Mouse (Mus musculus): ENCODE measurements around the gene Tph2.

Tph2 gene

GRCm38 (mm10) chr10:115137016-115137415 lies 47.8 kb downstream of the Tph2 start:
- no peak for DNase-seq (ENCODE audit: low spot score)

DNA sequence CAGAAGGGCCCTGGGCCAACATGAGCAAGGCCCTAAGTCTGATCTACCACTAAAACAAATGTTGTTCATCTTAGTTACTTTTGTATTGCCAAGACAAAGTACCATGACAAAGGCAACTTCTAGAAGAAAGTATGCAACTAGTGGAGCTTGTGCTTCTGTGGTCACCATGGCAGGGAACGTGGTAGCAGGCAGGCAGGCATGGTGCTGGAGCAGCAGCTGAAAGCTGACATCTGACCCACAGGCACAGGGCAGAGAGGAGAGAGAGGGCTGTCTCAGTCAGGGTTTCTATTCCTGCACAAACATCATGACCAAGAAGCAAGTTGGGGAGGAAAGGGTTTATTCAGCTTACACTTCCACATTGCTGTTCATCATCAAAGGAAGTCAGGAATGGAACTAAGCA lies 56.9 kb downstream of the Tph2 start:
- DNase-seq (ENCODE audit: low spot score), result no peak

- no peak for DNase-seq (ENCODE audit: low spot score)
Observed at GRCm38 (mm10) chr10:115125550-115125949, 59.3 kb downstream of the Tph2 start.

DNA sequence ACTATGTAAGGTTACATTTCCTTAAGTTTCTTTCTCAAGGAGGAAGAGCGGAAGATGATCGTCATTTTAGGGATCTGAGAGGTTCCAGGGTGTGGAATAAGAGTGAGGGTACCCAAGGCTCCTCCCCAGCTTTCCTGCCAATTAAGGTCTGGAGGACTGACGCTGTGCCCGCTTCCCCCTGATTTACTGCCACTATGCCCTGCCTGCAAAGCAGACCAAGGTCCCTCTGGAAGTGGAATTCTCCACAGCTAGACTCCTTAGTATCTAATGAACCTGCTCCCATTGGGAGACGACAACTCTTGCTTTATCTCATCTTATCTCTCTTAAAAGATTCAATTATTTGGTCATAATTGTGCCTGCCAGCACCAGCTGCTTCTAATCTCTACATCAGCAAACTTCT lies 59.8 kb downstream of the Tph2 start:
- DNase-seq (ENCODE audit: low spot score), result no peak

GRCm38 (mm10) chr10:115107666-115108540 lies 76.9 kb downstream of the Tph2 start:
- no peak for DNase-seq (ENCODE audit: low spot score)

- DNase-seq (ENCODE audit: low spot score), result no peak
Observed at GRCm38 (mm10) chr10:115104175-115104574, 80.6 kb downstream of the Tph2 start.

- DNase-seq (ENCODE audit: low spot score), result no peak
Observed at GRCm38 (mm10) chr10:115099890-115100580, 84.8 kb downstream of the Tph2 start.

DNA sequence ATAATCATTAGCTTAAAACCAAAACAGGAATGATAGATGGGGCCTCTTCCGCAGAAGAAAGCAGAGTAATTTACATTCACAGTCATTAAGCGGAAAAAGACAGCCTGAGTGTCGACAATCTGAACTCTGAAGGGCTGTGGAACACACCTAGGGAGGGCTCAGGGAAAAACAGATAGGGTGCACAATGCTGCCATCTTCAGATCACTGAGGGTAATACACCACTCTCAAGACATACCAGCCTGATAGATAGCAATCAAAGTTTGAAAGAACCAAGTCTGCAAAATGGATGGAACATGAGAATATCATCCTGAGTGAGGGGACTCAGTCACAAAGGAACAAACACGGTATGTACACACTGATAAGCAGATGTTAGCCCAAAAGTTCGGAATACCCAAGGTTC lies 87.7 kb downstream of the Tph2 start:
- DNase-seq (ENCODE audit: low spot score), result no peak

- DNase-seq (ENCODE audit: low spot score), result no peak
Observed at GRCm38 (mm10) chr10:115096191-115096590, 88.6 kb downstream of the Tph2 start.

- no peak for DNase-seq (ENCODE audit: low spot score)
Observed at GRCm38 (mm10) chr10:115078232-115078631, 106.6 kb downstream of the Tph2 start.

DNA sequence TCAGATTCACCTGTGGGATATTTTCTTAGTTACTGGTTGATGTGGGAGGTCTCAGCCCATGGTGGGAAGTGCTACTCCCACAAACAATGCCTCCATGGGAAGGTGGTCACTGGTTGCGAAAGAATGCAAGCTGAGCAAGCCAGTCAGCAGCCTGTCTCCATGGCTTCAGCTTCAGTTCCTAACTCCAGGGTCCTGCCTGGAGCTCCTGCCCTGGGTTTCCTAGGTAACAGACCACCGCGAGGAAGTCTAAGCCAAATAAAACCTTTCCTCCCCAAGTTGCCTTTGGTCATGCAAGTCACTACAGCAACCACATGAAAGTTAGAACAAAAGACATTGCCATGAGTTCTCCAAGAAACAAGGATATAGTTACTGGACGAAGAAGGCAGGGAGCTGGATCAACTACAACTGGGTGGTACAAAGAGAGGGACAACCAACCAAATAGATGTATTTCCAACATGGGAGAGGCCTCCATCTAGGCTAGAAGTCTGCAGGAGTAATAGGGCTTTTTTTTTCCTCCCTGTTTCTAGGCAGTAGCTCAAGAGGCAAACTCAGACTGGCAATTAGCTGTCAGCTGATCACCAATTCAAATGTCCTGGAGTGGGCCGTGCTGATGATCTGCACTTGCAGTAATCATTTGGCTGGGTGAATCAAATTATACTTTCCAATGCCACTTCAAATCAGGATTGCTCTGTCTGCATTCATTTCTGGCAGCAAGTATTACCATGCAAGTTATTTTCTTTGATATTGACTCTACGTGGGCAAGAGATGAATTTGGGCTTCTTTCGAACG lies 115.5 kb downstream of the Tph2 start:
- DNase-seq (ENCODE audit: low spot score), result no peak

- no peak for DNase-seq (ENCODE audit: low spot score)
Observed at GRCm38 (mm10) chr10:115063936-115064335, 120.9 kb downstream of the Tph2 start.

GRCm38 (mm10) chr10:115061498-115061897 lies 123.3 kb downstream of the Tph2 start:
- DNase-seq (ENCODE audit: low spot score), result no peak

GRCm38 (mm10) chr10:115060759-115061158 lies 124.1 kb downstream of the Tph2 start:
- no peak for DNase-seq (ENCODE audit: low spot score)

- DNase-seq (ENCODE audit: low spot score), result no peak
Observed at GRCm38 (mm10) chr10:115051602-115052001, 133.2 kb downstream of the Tph2 start.

DNA sequence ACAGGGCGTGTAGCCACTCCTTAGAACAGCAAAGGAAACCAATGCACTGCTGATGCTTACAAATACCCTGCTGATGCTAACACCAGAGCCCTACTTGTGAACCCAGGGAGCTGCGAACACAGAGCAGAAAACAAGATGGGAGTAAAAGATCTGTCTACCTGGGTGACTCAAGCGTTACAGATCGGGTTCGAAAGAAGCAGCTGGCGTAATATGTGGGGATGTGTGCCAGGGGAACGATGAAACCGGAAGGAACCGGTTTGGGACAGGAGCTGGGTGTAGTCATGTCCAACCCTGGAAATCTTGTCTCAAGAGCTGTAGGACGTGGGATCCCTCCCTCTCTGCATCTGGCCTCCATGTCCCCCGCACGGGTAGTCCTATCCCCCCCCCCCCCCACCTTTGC lies 134.1 kb downstream of the Tph2 start:
- no peak for DNase-seq (ENCODE audit: low spot score)

DNA sequence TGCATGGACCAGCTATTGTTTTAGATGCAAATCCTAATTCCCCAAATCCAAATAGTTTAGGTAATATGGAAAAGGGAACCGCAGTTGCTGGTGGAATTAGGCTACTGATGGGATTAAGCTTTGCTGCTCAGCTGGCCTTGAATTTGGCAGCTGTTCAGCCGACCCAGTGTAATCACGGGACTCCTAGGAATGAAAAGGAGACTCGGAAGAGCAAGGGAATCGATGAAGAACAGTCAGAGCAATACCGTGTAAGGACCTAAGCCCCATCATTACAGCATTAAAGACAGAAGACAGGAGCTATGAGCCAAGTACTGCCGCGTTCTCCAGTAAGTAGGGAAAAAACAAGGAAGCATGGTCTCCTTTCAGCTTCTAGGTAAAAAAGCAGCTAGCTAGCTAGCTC lies 134.6 kb downstream of the Tph2 start:
- no peak for DNase-seq (ENCODE audit: low spot score)

DNA sequence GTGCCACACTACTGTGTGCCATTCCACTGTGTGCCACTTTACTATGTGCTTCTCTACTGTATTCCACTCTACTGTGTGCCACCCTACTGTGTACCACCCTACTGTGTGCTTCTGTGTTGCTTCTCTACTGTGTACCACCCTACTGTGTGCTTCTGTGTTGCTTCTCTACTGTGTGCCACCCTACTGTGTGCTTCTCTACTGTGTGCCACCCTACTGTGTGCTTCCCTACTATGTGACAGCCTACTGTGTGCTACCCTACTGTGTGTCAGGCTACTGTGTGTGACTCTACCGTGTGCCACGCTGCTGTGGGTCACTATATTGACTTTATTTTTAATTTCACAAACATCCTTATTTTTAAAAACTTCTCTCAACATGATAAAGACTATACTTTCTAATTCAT lies 136.3 kb downstream of the Tph2 start:
- no peak for DNase-seq (ENCODE audit: low spot score)

DNA sequence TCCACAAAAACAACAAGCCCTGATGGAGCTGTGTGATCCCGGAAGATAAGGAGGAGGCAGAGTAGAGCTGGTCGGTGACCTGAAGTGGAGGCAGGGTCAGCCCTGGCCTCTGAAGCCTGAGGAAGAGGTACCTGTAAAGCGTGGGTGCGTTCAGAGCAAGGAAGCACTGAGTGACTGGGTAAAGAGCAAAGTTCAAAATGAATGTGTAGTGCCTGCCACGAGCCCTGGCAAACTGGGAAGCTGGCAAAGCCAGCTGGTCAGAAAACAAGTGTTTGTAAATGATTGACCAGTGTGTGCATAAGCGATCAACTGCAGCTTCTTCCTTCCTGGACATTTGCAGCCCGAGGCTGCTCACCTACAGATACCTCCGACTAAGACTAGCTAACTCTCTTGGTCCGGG lies 149.1 kb downstream of the Tph2 start:
- no peak for DNase-seq (ENCODE audit: low spot score)
